Mouse (Mus musculus) myocyte (in vitro differentiated cells): ENCODE data around the gene Il10. TPM values are rescaled to one million over a fixed set of nuclear protein-coding genes. Genes with fewer than 3 reads are reported as not detected.
A peak's percentile ranks its signal among the peaks of the same experiment; 100 is the strongest.

Experiments used
- H3K27me3 ChIP-seq: one replicate; pipeline ENCODE4 v1.6.1; 2011; ENCODE audit not compliant: control insufficient read depth, insufficient read depth, insufficient read length
- H3K36me3 ChIP-seq: one replicate; pipeline ENCODE4 v1.6.1; 2011; ENCODE audit not compliant: control insufficient read depth, insufficient read depth
- H3K4me2 ChIP-seq: one replicate; pipeline ENCODE4 v1.6.1; 2011; ENCODE audit warnings: low read depth, control low read depth
- H3K4me3 ChIP-seq: one replicate; pipeline ENCODE4 v1.5.1; 2011; ENCODE audit warnings: mild to moderate bottlenecking, control low read depth, moderate library complexity
- H3K79me2 ChIP-seq: one replicate; pipeline ENCODE4 v1.6.1; 2011; ENCODE audit not compliant: control insufficient read depth, insufficient read depth
- H3ac ChIP-seq: one replicate; pipeline ENCODE4 v1.6.1; 2011; ENCODE audit not compliant: control insufficient read depth, insufficient read length
- CEBPB ChIP-seq: IDR thresholded peaks from 2 replicates; pipeline ENCODE4 v1.6.1; 2011; ENCODE audit warnings: mild to moderate bottlenecking, moderate library complexity; ENCODE audit not compliant: poor library complexity, insufficient read depth, severe bottlenecking
- E2F4 ChIP-seq: IDR thresholded peaks from one replicate; pipeline ENCODE4 v1.6.1; 2011; ENCODE audit warnings: mild to moderate bottlenecking, control low read depth, moderate library complexity; ENCODE audit not compliant: insufficient read depth
- MAX ChIP-seq: IDR thresholded peaks from one replicate; pipeline ENCODE4 v1.6.1; 2011; ENCODE audit warnings: low read depth, mild to moderate bottlenecking, control low read depth
- MYOD1 ChIP-seq, 3 experiments: IDR thresholded peaks; one replicate each; pipeline ENCODE4 v1.6.1; 2011; ENCODE audit warnings: control low read depth in 2 of 3, low read depth in 2 of 3, mild to moderate bottlenecking in 2 of 3, moderate library complexity in 1 of 3; ENCODE audit not compliant: insufficient read length in 2 of 3, control insufficient read depth in 1 of 3
- MYOG ChIP-seq, 3 experiments: IDR thresholded peaks; one replicate each; pipeline ENCODE4 v1.6.1; 2011; ENCODE audit warnings: control low read depth in 2 of 3, low read depth in 2 of 3, mild to moderate bottlenecking in 2 of 3; ENCODE audit not compliant: insufficient read length in 2 of 3, control insufficient read depth in 1 of 3, insufficient read depth in 1 of 3
- POLR2A ChIP-seq: IDR thresholded peaks from one replicate; pipeline ENCODE4 v1.6.1; 2011; ENCODE audit warnings: low read depth, mild to moderate bottlenecking, control low read depth, moderate library complexity; ENCODE audit not compliant: insufficient read length
- POLR2AphosphoS2 ChIP-seq: IDR thresholded peaks from one replicate; pipeline ENCODE4 v1.6.1; 2011; ENCODE audit warnings: low read depth, control low read depth; ENCODE audit not compliant: insufficient read length
- REST ChIP-seq: IDR thresholded peaks from one replicate; pipeline ENCODE4 v1.6.1; 2011; ENCODE audit warnings: mild to moderate bottlenecking, control low read depth, moderate library complexity; ENCODE audit not compliant: insufficient read depth, insufficient read length
- SRF ChIP-seq: IDR thresholded peaks from one replicate; pipeline ENCODE4 v1.6.1; 2011; ENCODE audit warnings: low read depth; ENCODE audit not compliant: control insufficient read depth, insufficient read length
- TCF12 ChIP-seq: IDR thresholded peaks from one replicate; pipeline ENCODE4 v1.6.1; 2011; ENCODE audit warnings: mild to moderate bottlenecking, control low read depth; ENCODE audit not compliant: poor library complexity, insufficient read depth, severe bottlenecking
- TCF3 ChIP-seq: IDR thresholded peaks from one replicate; pipeline ENCODE4 v1.6.1; 2011; ENCODE audit warnings: low read depth, control low read depth; ENCODE audit not compliant: insufficient read length
- USF1 ChIP-seq: IDR thresholded peaks from one replicate; pipeline ENCODE4 v1.6.1; 2011; ENCODE audit warnings: low read depth, mild to moderate bottlenecking, control low read depth, moderate library complexity
- polyA plus RNA-seq: library from polyadenylated mRNA; unstranded; fragments of >200 nt; fragmentation: generic; extraction: Trizol; gene quantifications from one replicate; pipeline ENCODE4 v1.2.1, GENCODE M21; 2012; ENCODE audit warnings: missing spikeins

Il10 gene
- not detected for polyA plus RNA-seq

DNA sequence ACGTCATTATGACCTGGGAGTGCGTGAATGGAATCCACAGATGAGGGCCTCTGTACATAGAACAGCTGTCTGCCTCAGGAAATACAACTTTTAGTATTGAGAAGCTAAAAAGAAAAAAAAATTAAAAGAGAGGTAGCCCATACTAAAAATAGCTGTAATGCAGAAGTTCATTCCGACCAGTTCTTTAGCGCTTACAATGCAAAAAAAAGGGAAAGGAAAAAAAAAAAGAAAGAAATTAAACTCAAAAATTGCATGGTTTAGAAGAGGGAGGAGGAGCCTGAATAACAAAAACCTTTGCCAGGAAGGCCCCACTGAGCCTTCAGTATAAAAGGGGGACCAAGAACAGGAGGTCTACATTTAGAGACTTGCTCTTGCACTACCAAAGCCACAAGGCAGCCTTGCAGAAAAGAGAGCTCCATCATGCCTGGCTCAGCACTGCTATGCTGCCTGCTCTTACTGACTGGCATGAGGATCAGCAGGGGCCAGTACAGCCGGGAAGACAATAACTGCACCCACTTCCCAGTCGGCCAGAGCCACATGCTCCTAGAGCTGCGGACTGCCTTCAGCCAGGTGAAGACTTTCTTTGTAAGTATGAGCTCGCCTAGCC, at the start of gene Il10:
TSS of gene Il10 (plus strand) at position 354 of the 607 bp plus-strand sequence.
- H3K36me3 ChIP-seq: no peaks in the 10 kb centered on the region
- H3K4me3 ChIP-seq: no peak within 1 kb of the TSS
- no peaks in the 10 kb centered on the region for H3K79me2 ChIP-seq
- no peak within 1 kb of the TSS for H3ac ChIP-seq
- TF ChIP-seq TCF3: no peak
- TF ChIP-seq E2F4: no peak
- no peak for TF ChIP-seq REST
- TF ChIP-seq MYOD1 (IDR thresholded peaks at IDR 0.05; ENCODE audit: control insufficient read depth in 1 of 3, insufficient read length in 2 of 3, low read depth in 2 of 3): no peak
- TF ChIP-seq USF1: no peak
- no peak for TF ChIP-seq POLR2A
- TF ChIP-seq SRF: no peak
- no peak for TF ChIP-seq CEBPB
- no peak for TF ChIP-seq MYOG (IDR thresholded peaks at IDR 0.05; ENCODE audit: control insufficient read depth in 1 of 3, insufficient read depth in 1 of 3, insufficient read length in 2 of 3, low read depth in 2 of 3)
- no peak for TF ChIP-seq TCF12
- no peaks in the 10 kb centered on the region for H3K27me3 ChIP-seq
- no peak within 1 kb of the TSS for H3K4me2 ChIP-seq

GRCm38 (mm10) chr1:130979455-130979854, 40.2 kb upstream of the Il10 start:
- Histone ChIP-seq H3K27me3 (no peaks in the 10 kb centered on the region), H3K4me3 (no peak overlapping the region), H3ac (no peak overlapping the region), H3K79me2 (no peaks in the 10 kb centered on the region), H3K36me3 (no peaks in the 10 kb centered on the region), H3K4me2 (no peak overlapping the region)
- TF ChIP-seq MYOG (IDR thresholded peaks at IDR 0.05; ENCODE audit: control insufficient read depth in 1 of 3, insufficient read depth in 1 of 3, insufficient read length in 2 of 3, low read depth in 2 of 3): no peak
- no peak for TF ChIP-seq MAX
- TF ChIP-seq TCF12: no peak
- no peak for TF ChIP-seq SRF
- TF ChIP-seq USF1: no peak
- no peak for TF ChIP-seq E2F4
- TF ChIP-seq POLR2A: no peak
- TF ChIP-seq REST: no peak
- no peak for TF ChIP-seq POLR2AphosphoS2
- TF ChIP-seq MYOD1 (IDR thresholded peaks at IDR 0.05; ENCODE audit: control insufficient read depth in 1 of 3, insufficient read length in 2 of 3, low read depth in 2 of 3): no peak
- TF ChIP-seq CEBPB: no peak
- TF ChIP-seq TCF3: no peak

GRCm38 (mm10) chr1:130984441-130984840, 35.2 kb upstream of the Il10 start:
- Histone ChIP-seq H3K27me3 (no peaks in the 10 kb centered on the region), H3K4me2 (no peak overlapping the region), H3K36me3 (no peaks in the 10 kb centered on the region), H3ac (no peak overlapping the region), H3K79me2 (no peaks in the 10 kb centered on the region), H3K4me3 (no peak overlapping the region)
- no peak for TF ChIP-seq MAX
- TF ChIP-seq TCF3: no peak
- TF ChIP-seq SRF: no peak
- TF ChIP-seq MYOD1 (IDR thresholded peaks at IDR 0.05; ENCODE audit: control insufficient read depth in 1 of 3, insufficient read length in 2 of 3, low read depth in 2 of 3): peak in 2 of 3 experiments; percentile 14 to 44
- TF ChIP-seq MYOG (IDR thresholded peaks at IDR 0.05; ENCODE audit: control insufficient read depth in 1 of 3, insufficient read depth in 1 of 3, insufficient read length in 2 of 3, low read depth in 2 of 3): peak in 1 of 3 experiments; percentile 34

GRCm38 (mm10) chr1:130987001-130987400, 32.6 kb upstream of the Il10 start:
- H3K4me2 ChIP-seq: no peak overlapping the region
- TF ChIP-seq MYOD1 (IDR thresholded peaks at IDR 0.05; ENCODE audit: control insufficient read depth in 1 of 3, insufficient read length in 2 of 3, low read depth in 2 of 3): no peak
- no peak for TF ChIP-seq TCF3
- TF ChIP-seq TCF12: no peak
- no peak for TF ChIP-seq USF1
- no peak for TF ChIP-seq REST
- TF ChIP-seq POLR2A: no peak
- no peak for TF ChIP-seq E2F4
- no peak for TF ChIP-seq MYOG (IDR thresholded peaks at IDR 0.05; ENCODE audit: control insufficient read depth in 1 of 3, insufficient read depth in 1 of 3, insufficient read length in 2 of 3, low read depth in 2 of 3)
- no peak for TF ChIP-seq SRF
- no peak for TF ChIP-seq MAX
- no peak overlapping the region for H3ac ChIP-seq
- no peak overlapping the region for H3K4me3 ChIP-seq
- no peaks in the 10 kb centered on the region for H3K27me3 ChIP-seq
- H3K79me2 ChIP-seq: no peaks in the 10 kb centered on the region
- H3K36me3 ChIP-seq: no peaks in the 10 kb centered on the region

GRCm38 (mm10) chr1:130987418-130987817, 32.2 kb upstream of the Il10 start:
- H3K4me2 ChIP-seq: no peak overlapping the region
- H3K4me3 ChIP-seq: no peak overlapping the region
- no peaks in the 10 kb centered on the region for H3K79me2 ChIP-seq
- H3K27me3 ChIP-seq: no peaks in the 10 kb centered on the region
- TF ChIP-seq CEBPB (no peak), REST (no peak), POLR2A (no peak), E2F4 (no peak), MYOG (IDR thresholded peaks at IDR 0.05; ENCODE audit: control insufficient read depth in 1 of 3, insufficient read depth in 1 of 3, insufficient read length in 2 of 3, low read depth in 2 of 3) (no peak), MAX (no peak), USF1 (no peak), POLR2AphosphoS2 (no peak), TCF3 (no peak), TCF12 (no peak), SRF (no peak), MYOD1 (IDR thresholded peaks at IDR 0.05; ENCODE audit: control insufficient read depth in 1 of 3, insufficient read length in 2 of 3, low read depth in 2 of 3) (no peak)
- H3K36me3 ChIP-seq: no peaks in the 10 kb centered on the region
- H3ac ChIP-seq: no peak overlapping the region
